Mouse (Mus musculus) kidney, embryonic 14.5 days (tissue): ENCODE data around the gene Pnrc1. TPM values are rescaled to one million over a fixed set of nuclear protein-coding genes. Genes with fewer than 3 reads are reported as not detected.
"Not testable (repeated sequence)": the region's sequence is repeated elsewhere in the genome, so short reads cannot be mapped to it uniquely, and the experiment has no call there.

Source experiments
- ATAC-seq: fragments of 200-750 bp; cut with Nextera tagmentation; 2 replicates; pipeline ENCODE4 v1.8.0; 2017; ENCODE audit warnings: moderate number of reproducible peaks, mild to moderate bottlenecking, moderate TSS enrichment, moderate library complexity; ENCODE audit not compliant: low FRiP score, low TSS enrichment
- H3K27ac ChIP-seq: fragments of 300-500 bp; sonication (generic); 2 replicates; pipeline ENCODE4 v1.5.1; 2014; ENCODE audit warnings: low read depth, mild to moderate bottlenecking, low read length, moderate library complexity, mixed read lengths
- H3K27me3 ChIP-seq: fragments of 300-500 bp; sonication (generic); 2 replicates; pipeline ENCODE4 v1.6.1; 2014; ENCODE audit warnings: mild to moderate bottlenecking, low read length; ENCODE audit not compliant: control insufficient read depth, insufficient read depth
- H3K36me3 ChIP-seq: fragments of 300-500 bp; sonication (generic); 2 replicates; pipeline ENCODE4 v1.6.1; 2014; ENCODE audit warnings: low read length, mixed read lengths; ENCODE audit not compliant: control insufficient read depth, insufficient read depth
- H3K4me1 ChIP-seq: fragments of 300-500 bp; sonication (generic); 2 replicates; pipeline ENCODE4 v1.6.1; 2014; ENCODE audit warnings: low read length, mixed read lengths; ENCODE audit not compliant: control insufficient read depth, insufficient read depth
- H3K4me2 ChIP-seq: fragments of 300-500 bp; sonication (generic); replicated peaks from 2 replicates; pipeline ENCODE4 v1.6.1; 2014; ENCODE audit warnings: low read depth, mild to moderate bottlenecking, low read length
- H3K4me3 ChIP-seq: fragments of 300-500 bp; sonication (generic); 2 replicates; pipeline ENCODE4 v1.5.1; 2014; ENCODE audit warnings: mild to moderate bottlenecking, low read length
- H3K9ac ChIP-seq: fragments of 300-500 bp; sonication (generic); 2 replicates; pipeline ENCODE4 v1.6.1; 2014; ENCODE audit warnings: low read depth, mild to moderate bottlenecking, low read length, moderate library complexity
- H3K9me3 ChIP-seq: fragments of 300-500 bp; sonication (generic); 2 replicates; pipeline ENCODE4 v1.6.1; 2016; ENCODE audit warnings: low read length; ENCODE audit not compliant: control insufficient read depth
- WGBS: fragments of 180-500 bp; shearing (Covaris S2); extraction: QIAGEN DNeasy Blood & Tissue Kit; methylation state at CpG from one replicate; pipeline ENCODE4 v1.1.7; 2014; 5-methylcytosine and 5-hydroxymethylcytosine counted together
- polyA plus RNA-seq: library from polyadenylated mRNA; unstranded; fragments of >200 nt; fragmentation: Nextera tagmentation; extraction: Ambion mirVana; gene quantifications from 2 replicates; pipeline ENCODE4 v1.2.1, GENCODE M21; 2014

The Pnrc1 gene
- polyA plus RNA-seq, 1 experiment from 2014 or later: 113 TPM

GRCm38 (mm10) chr4:33307146-33307545, 17.2 kb upstream of the Pnrc1 start:
- no peaks in the 10 kb centered on the region for H3K27me3 ChIP-seq
- ATAC-seq: no peak
- H3K4me2 ChIP-seq: no peak overlapping the region
- H3K9me3 ChIP-seq: no peaks in the 10 kb centered on the region
- no peak overlapping the region for H3K9ac ChIP-seq
- H3K36me3 ChIP-seq: no peaks in the 10 kb centered on the region
- no peak overlapping the region for H3K27ac ChIP-seq
- H3K4me3 ChIP-seq: no peak overlapping the region
- H3K4me1 ChIP-seq: peaks cover 5% of the 10 kb centered on the region; the same call in 1 of the 2 replicates
- 73% methylated on average over 4 of the region's 4 CpGs for WGBS

- Histone ChIP-seq H3K4me1 (no peaks in the 10 kb centered on the region), H3K4me2 (no peak overlapping the region), H3K4me3 (no peak overlapping the region), H3K27ac (no peak overlapping the region), H3K9me3 (no peaks in the 10 kb centered on the region), H3K9ac (no peak overlapping the region), H3K27me3 (no peaks in the 10 kb centered on the region), H3K36me3 (no peaks in the 10 kb centered on the region)
- no peak for ATAC-seq
- WGBS: 95% methylated on average over 1 of the region's 1 CpGs
Measured at GRCm38 (mm10) chr4:33303057-33303456, 13.1 kb upstream of the Pnrc1 start.

- H3K27me3 ChIP-seq, H3K4me3 ChIP-seq, H3K27ac ChIP-seq, H3K9me3 ChIP-seq, H3K36me3 ChIP-seq, ATAC-seq, H3K9ac ChIP-seq, H3K4me1 ChIP-seq, H3K4me2 ChIP-seq: not testable (repeated sequence)
- 84% methylated on average over 6 of the region's 6 CpGs for WGBS
Measured at GRCm38 (mm10) chr4:33300891-33301665, 11.1 kb upstream of the Pnrc1 start.

- no peak overlapping the region for H3K9ac ChIP-seq
- ATAC-seq: 0 out of 2 replicates have a peak, but pooled peaks have one; percentile 8
- H3K9me3 ChIP-seq: no peaks in the 10 kb centered on the region
- WGBS: 23% methylated on average over 16 of the region's 16 CpGs
- no peak overlapping the region for H3K27ac ChIP-seq
- H3K27me3 ChIP-seq: no peaks in the 10 kb centered on the region
- H3K36me3 ChIP-seq: no peaks in the 10 kb centered on the region
- H3K4me3 ChIP-seq: no peak overlapping the region
- H3K4me1 ChIP-seq: no peaks in the 10 kb centered on the region
- H3K4me2 ChIP-seq: peak overlapping the region; percentile 15; the same call in 1 of the 2 replicates
Measured at GRCm38 (mm10) chr4:33292409-33293370, 2.7 kb upstream of the Pnrc1 start.

- H3K4me1 ChIP-seq: no peaks in the 10 kb centered on the region
- no peaks in the 10 kb centered on the region for H3K27me3 ChIP-seq
- H3K4me3 ChIP-seq: no peak overlapping the region
- WGBS: 70% methylated on average over 4 of the region's 4 CpGs
- H3K9me3 ChIP-seq: no peaks in the 10 kb centered on the region
- no peak overlapping the region for H3K4me2 ChIP-seq
- peak overlapping the region; percentile 1; the same call in 1 of the 2 replicates for H3K27ac ChIP-seq
- no peaks in the 10 kb centered on the region for H3K36me3 ChIP-seq
- no peak for ATAC-seq
- H3K9ac ChIP-seq: no peak overlapping the region
Measured at GRCm38 (mm10) chr4:33290878-33291277, 915 bp upstream of the Pnrc1 start.

GRCm38 (mm10) chr4:33289106-33289650, 785 bp downstream of the Pnrc1 start:
- no peak overlapping the region for H3K27ac ChIP-seq
- WGBS: 81% methylated on average over 12 of the region's 12 CpGs
- H3K9ac ChIP-seq: no peak overlapping the region
- H3K36me3 ChIP-seq: no peaks in the 10 kb centered on the region
- peak overlapping the region; percentile 12; the same call in 1 of the 2 replicates for H3K4me3 ChIP-seq
- H3K27me3 ChIP-seq: no peaks in the 10 kb centered on the region
- H3K9me3 ChIP-seq: no peaks in the 10 kb centered on the region
- ATAC-seq: no peak
- H3K4me2 ChIP-seq: no peak overlapping the region; the same call in 1 of the 2 replicates
- H3K4me1 ChIP-seq: no peaks in the 10 kb centered on the region

- no peaks in the 10 kb centered on the region for H3K36me3 ChIP-seq
- no peaks in the 10 kb centered on the region for H3K9me3 ChIP-seq
- no peak overlapping the region for H3K4me2 ChIP-seq
- no peak overlapping the region for H3K27ac ChIP-seq
- H3K4me3 ChIP-seq: no peak overlapping the region
- WGBS: 93% methylated on average over 8 of the region's 8 CpGs
- ATAC-seq: no peak
- H3K27me3 ChIP-seq: no peaks in the 10 kb centered on the region
- H3K9ac ChIP-seq: no peak overlapping the region
- H3K4me1 ChIP-seq: no peaks in the 10 kb centered on the region
Measured at GRCm38 (mm10) chr4:33285448-33285847, 4.5 kb downstream of the Pnrc1 start.

- H3K4me2 ChIP-seq: no peak overlapping the region
- no peak overlapping the region for H3K27ac ChIP-seq
- H3K9ac ChIP-seq: no peak overlapping the region
- no peaks in the 10 kb centered on the region for H3K36me3 ChIP-seq
- no peak overlapping the region for H3K4me3 ChIP-seq
- no peaks in the 10 kb centered on the region for H3K9me3 ChIP-seq
- WGBS: 57% methylated on average over 5 of the region's 5 CpGs
- ATAC-seq: no peak
- no peaks in the 10 kb centered on the region for H3K27me3 ChIP-seq
- H3K4me1 ChIP-seq: no peaks in the 10 kb centered on the region
Measured at GRCm38 (mm10) chr4:33284083-33284880, 5.7 kb downstream of the Pnrc1 start.
